Mouse (Mus musculus) C2C12 (cell line): ENCODE results near the gene Rest. TPM values are rescaled to one million over a fixed set of nuclear protein-coding genes. Genes with fewer than 3 reads are reported as not detected.

Source experiments
- H3K27me3 ChIP-seq: one replicate; pipeline ENCODE4 v1.6.1; 2011; ENCODE audit not compliant: control insufficient read depth, insufficient read depth, insufficient read length
- H3K36me3 ChIP-seq: one replicate; pipeline ENCODE4 v1.6.1; 2011; ENCODE audit not compliant: control insufficient read depth, insufficient read depth
- H3K4me3 ChIP-seq: one replicate; pipeline ENCODE4 v1.5.1; 2011; ENCODE audit warnings: mild to moderate bottlenecking, control low read depth; ENCODE audit not compliant: poor library complexity, insufficient read depth, severe bottlenecking
- H3K79me2 ChIP-seq: one replicate; pipeline ENCODE4 v1.6.1; 2011; ENCODE audit not compliant: control insufficient read depth, insufficient read depth
- H3K79me3 ChIP-seq: one replicate; pipeline ENCODE4 v1.6.1; 2011; ENCODE audit warnings: low read depth, control low read depth
- H3ac ChIP-seq: one replicate; pipeline ENCODE3; 2011; ENCODE audit warnings: low read depth; ENCODE audit not compliant: control insufficient read depth, insufficient read length
- CEBPB ChIP-seq: IDR thresholded peaks from one replicate; pipeline ENCODE4 v1.6.1; 2011; ENCODE audit warnings: low read depth, mild to moderate bottlenecking, control low read depth, moderate library complexity
- CTCF ChIP-seq: IDR thresholded peaks from one replicate; pipeline ENCODE4 v1.5.1; 2011; ENCODE audit not compliant: control insufficient read depth, insufficient read depth, insufficient read length
- FOSL1 ChIP-seq: IDR thresholded peaks from one replicate; pipeline ENCODE4 v1.8.0; 2011; ENCODE audit warnings: mild to moderate bottlenecking, low read length; ENCODE audit not compliant: poor library complexity, insufficient read depth, severe bottlenecking
- MAX ChIP-seq: IDR thresholded peaks from one replicate; pipeline ENCODE4 v1.6.1; 2011; ENCODE audit warnings: mild to moderate bottlenecking, control low read depth
- MYOD1 ChIP-seq: IDR thresholded peaks from one replicate; pipeline ENCODE4 v1.6.1; 2011; ENCODE audit warnings: low read depth; ENCODE audit not compliant: control insufficient read depth, insufficient read length
- MYOG ChIP-seq: IDR thresholded peaks from one replicate; pipeline ENCODE4 v1.6.1; 2011; ENCODE audit not compliant: control insufficient read depth, insufficient read length; ENCODE audit errors: extremely low read depth
- USF1 ChIP-seq: IDR thresholded peaks from one replicate; pipeline ENCODE4 v1.6.1; 2011; ENCODE audit warnings: low read depth, mild to moderate bottlenecking, control low read depth, moderate library complexity
- polyA plus RNA-seq: library from polyadenylated mRNA; unstranded; fragments of >200 nt; fragmentation: generic; extraction: Trizol; gene quantifications from one replicate; pipeline ENCODE4 v1.2.1, GENCODE M21; 2012; ENCODE audit warnings: missing spikeins

Gene Rest
- polyA plus RNA-seq, 1 experiment = 7.1 TPM

DNA sequence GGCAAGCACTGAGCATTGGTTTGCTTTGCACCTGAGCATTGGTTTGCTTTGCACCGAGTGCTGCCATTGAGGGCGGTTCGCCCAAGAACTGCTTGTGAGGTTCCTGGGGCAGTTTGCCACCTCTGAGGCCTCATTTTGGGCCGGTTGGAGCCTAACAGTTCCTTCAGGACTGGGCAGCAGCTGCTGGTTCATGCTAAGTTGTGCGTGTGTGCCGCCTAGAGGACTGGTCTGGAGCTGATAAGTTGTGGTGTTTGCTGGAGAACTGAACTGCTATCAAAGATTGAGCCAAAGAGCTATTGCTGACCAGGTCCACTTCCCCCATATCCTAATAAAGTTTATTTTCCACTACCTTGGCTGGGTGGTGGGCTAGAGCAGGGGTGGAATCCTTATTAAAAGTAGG lies 11.9 kb downstream of the Rest start:
- no peak overlapping the region for H3ac ChIP-seq
- no peak overlapping the region for H3K4me3 ChIP-seq
- peaks cover 45% of the 10 kb centered on the region for H3K79me3 ChIP-seq
- peaks cover 78% of the 10 kb centered on the region for H3K79me2 ChIP-seq
- peaks cover 69% of the 10 kb centered on the region for H3K36me3 ChIP-seq
- H3K27me3 ChIP-seq = no peaks in the 10 kb centered on the region
- TF ChIP-seq USF1 (no peak), FOSL1 (no peak), MAX (no peak), MYOG (no peak)

DNA sequence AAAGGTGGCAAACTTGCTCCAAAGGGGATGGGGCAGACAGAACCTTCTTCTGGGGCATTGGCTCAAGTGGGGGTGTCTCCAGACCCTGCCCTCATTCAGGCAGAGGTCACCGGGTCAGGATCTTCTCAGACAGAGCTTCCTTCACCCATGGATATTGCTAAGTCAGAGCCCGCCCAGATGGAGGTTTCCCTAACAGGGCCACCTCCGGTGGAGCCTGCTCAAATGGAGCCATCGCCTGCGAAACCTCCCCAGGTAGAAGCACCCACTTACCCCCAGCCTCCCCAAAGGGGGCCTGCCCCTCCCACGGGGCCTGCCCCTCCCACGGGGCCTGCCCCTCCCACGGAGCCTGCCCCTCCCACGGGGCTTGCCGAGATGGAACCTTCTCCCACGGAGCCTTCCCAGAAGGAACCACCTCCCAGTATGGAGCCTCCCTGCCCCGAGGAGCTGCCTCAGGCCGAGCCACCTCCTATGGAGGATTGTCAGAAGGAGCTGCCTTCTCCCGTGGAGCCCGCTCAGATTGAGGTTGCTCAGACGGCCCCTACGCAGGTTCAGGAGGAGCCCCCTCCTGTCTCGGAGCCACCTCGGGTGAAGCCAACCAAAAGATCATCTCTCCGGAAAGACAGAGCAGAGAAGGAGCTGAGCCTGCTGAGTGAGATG lies 16.4 kb downstream of the Rest start:
- peaks cover 19% of the 10 kb centered on the region for H3K79me3 ChIP-seq
- no peak overlapping the region for H3K4me3 ChIP-seq
- peaks cover 53% of the 10 kb centered on the region for H3K79me2 ChIP-seq
- H3K36me3 ChIP-seq = peaks cover 67% of the 10 kb centered on the region
- H3K27me3 ChIP-seq = no peaks in the 10 kb centered on the region
- no peak overlapping the region for H3ac ChIP-seq
- TF ChIP-seq FOSL1 (no peak), USF1 (no peak), MYOG (no peak), MYOD1 (no peak), MAX (no peak), CEBPB (no peak), CTCF (no peak)

DNA sequence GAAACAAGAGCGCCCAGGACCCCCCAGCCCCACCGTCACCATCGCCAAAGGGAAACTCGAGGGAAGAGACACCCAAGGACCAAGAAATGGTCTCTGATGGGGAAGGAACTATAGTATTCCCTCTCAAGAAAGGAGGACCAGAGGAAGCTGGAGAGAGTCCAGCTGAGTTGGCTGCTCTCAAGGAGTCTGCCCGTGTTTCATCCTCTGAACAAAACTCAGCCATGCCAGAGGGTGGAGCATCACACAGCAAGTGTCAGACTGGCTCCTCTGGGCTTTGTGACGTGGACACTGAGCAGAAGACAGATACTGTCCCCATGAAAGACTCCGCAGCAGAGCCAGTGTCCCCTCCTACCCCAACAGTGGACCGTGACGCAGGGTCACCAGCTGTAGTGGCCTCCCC lies 17.0 kb downstream of the Rest start:
- peaks cover 67% of the 10 kb centered on the region for H3K36me3 ChIP-seq
- TF ChIP-seq MYOD1 = no peak
- TF ChIP-seq CEBPB = no peak
- peaks cover 55% of the 10 kb centered on the region for H3K79me2 ChIP-seq
- H3ac ChIP-seq = no peak overlapping the region
- no peak overlapping the region for H3K4me3 ChIP-seq
- H3K27me3 ChIP-seq = no peaks in the 10 kb centered on the region
- H3K79me3 ChIP-seq = peaks cover 19% of the 10 kb centered on the region

DNA sequence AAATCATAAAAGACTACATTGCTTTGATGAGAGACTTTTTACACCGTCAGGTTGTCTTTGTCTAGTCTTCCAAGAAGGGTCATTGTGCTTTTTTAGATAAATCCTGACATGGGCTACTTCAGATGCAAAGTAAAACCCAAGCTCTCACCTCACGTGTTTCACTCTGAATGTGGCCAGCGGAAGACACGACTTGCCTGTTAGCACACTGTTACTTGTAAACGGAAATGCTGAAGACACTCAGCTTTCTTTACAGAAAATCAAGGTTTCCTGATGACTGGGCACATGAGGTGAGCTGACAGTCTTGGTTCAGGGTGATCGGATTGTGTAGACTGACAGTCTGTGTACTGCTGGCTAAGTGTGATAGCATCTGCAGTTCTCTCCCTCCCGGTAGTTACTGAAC lies 20.4 kb downstream of the Rest start:
- Histone ChIP-seq H3ac (no peak overlapping the region), H3K27me3 (no peaks in the 10 kb centered on the region), H3K36me3 (peaks cover 66% of the 10 kb centered on the region), H3K79me3 (peaks cover 6% of the 10 kb centered on the region), H3K79me2 (peaks cover 25% of the 10 kb centered on the region), H3K4me3 (no peak overlapping the region)
- TF ChIP-seq FOSL1 = no peak
- TF ChIP-seq USF1 = no peak
- TF ChIP-seq CEBPB = no peak

DNA sequence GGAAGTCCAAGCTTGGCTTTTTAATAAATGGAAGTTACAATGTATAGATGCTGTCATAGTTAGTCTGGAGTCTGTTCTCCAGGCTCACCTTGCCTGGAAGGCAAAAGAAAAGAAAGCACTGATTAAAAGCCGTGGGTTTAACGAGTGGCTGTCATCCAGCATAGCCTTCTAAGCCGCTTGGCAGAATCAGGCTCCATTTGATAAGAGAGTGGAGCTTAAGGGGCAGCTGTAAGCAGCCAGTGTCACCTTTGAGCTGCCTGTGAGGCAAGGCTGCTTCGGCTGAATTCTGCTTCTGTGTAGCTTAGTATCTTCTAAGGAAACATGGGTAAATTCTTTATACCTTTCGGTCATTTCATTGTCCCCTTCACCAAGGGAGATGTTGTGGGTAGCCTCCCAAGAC lies 21.6 kb downstream of the Rest start:
- H3ac ChIP-seq = no peak overlapping the region
- H3K79me3 ChIP-seq = peaks cover 6% of the 10 kb centered on the region
- no peaks in the 10 kb centered on the region for H3K27me3 ChIP-seq
- H3K36me3 ChIP-seq = peaks cover 61% of the 10 kb centered on the region
- no peak for TF ChIP-seq FOSL1
- TF ChIP-seq MYOG = no peak
- no peak for TF ChIP-seq USF1
- no peak for TF ChIP-seq CTCF
- no peak for TF ChIP-seq CEBPB
- TF ChIP-seq MAX = no peak
- TF ChIP-seq MYOD1 = no peak
- H3K79me2 ChIP-seq = peaks cover 23% of the 10 kb centered on the region
- no peak overlapping the region for H3K4me3 ChIP-seq

- H3K27me3 ChIP-seq = no peaks in the 10 kb centered on the region
- TF ChIP-seq MYOD1 = no peak
- peaks cover 23% of the 10 kb centered on the region for H3K79me2 ChIP-seq
- H3K36me3 ChIP-seq = peaks cover 56% of the 10 kb centered on the region
- H3K4me3 ChIP-seq = no peak overlapping the region
- no peak overlapping the region for H3ac ChIP-seq
- peaks cover 3% of the 10 kb centered on the region for H3K79me3 ChIP-seq
Measured at GRCm38 (mm10) chr5:77287901-77288300, 22.6 kb downstream of the Rest start.

DNA sequence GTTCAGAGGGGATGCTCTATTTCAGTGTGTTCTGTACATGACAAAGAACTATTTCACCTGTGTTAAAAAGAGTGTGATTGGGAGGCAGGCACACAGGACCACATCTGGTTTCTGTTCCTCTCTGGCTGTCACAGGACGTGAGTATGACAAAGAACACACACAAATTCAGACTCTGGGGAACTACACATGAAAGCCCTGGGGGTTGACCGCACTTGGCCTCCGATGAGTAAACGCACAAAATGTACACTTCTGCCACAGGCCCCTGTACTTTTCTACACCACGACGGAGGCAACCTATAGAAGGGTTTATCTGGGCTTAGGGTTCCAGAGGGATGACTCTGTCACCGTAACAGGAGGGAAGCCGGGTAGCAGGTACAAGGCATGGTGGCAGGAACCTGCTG lies 24.4 kb downstream of the Rest start:
- H3K36me3 ChIP-seq = peaks cover 56% of the 10 kb centered on the region
- no peaks in the 10 kb centered on the region for H3K79me3 ChIP-seq
- no peak overlapping the region for H3K4me3 ChIP-seq
- no peaks in the 10 kb centered on the region for H3K27me3 ChIP-seq
- peaks cover 13% of the 10 kb centered on the region for H3K79me2 ChIP-seq
- no peak overlapping the region for H3ac ChIP-seq
- no peak for TF ChIP-seq MYOG
- TF ChIP-seq FOSL1 = no peak
- no peak for TF ChIP-seq MAX
- TF ChIP-seq USF1 = no peak
- TF ChIP-seq CEBPB = no peak
- no peak for TF ChIP-seq MYOD1
- no peak for TF ChIP-seq CTCF
